Mouse (Mus musculus): ENCODE data around the gene Fgf11.

The Fgf11 gene

DNA sequence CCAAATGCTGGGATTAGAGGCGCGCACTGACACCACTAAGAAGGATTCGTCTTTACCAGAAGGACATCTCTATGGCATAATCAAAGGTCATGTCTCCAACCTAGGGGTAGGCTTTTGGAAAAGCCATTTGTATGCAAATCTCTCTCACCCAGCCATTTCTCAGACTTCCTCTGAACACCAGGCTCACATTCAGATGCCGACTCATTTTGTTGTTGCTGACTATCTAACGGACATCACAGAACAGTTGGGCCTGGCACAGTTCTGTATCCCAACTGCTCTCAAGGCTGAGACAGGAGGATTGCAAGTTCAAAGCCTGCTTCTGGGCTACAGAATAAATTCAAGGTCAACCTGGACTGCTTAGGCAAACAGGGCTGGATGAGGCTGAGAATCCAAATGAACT lies 14.4 kb downstream of the Fgf11 start:
- no peak for DNase-seq (ENCODE audit: low read depth in 2 of 2, low spot score in 2 of 2)

DNA sequence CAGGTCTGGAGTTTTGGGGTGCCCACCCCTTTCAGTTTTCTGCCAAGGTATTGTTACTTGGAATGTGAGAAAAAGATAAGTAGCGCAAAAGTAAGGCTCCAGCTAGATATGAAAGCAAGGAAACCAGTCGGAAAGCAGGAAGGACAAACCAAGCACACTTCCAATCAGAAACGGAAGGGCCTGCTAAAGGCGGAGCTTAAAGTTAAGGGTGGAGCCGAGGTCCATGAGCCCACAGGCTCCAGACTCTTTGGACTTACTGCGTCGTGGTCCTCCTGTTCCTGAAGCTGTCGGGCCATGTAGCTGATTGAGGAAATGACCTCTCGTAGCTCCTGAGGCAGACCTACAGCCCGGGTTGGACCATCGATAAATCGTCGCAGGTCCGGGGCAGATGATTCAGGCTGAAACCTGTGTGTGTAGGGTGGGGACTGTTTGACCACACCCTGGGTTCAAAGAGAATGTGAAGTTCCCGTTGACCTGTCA lies 16.8 kb downstream of the Fgf11 start:
- DNase-seq (ENCODE audit: low read depth in 2 of 2, low spot score in 2 of 2) = no peak

DNA sequence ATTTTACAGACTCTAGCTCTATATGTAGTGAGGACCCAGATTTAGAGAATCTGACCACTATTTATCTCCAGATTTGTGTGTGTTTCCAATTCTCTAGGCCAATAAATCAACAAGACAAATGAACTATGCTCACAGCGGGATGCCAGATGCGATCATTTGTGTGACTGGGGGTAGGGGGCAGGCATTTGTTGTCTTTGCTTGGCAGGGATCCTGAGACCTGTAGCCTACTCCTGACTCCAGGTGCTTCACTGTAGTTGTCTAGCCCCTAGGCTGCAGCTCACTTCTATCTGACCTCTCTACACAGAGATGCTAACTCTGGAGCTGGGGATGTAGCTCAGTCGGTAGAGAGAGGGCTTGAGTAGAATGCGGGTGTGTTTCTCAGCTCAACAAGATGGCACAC lies 19.8 kb downstream of the Fgf11 start:
- DNase-seq (ENCODE audit: low read depth in 2 of 2, low spot score in 2 of 2) = no peak

DNA sequence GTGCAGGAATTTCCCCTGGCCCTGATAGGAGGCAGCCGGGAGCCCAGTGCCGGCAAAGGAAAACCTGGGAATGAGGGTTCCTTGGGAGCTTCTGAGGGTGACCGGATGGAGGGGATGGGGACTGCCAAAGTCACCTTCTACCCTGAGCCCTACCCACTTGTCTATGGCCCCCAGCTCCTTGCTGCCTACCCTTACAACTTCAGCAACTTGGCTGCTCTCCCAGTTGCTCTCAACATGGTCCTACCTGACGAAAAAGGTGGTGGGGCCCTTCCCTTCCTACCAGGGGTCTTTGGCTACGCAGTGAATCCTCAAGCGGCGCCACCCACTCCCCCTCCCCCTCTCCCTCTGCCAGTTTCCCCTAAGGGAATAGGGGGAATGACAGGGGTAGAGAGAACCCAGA lies 22.7 kb downstream of the Fgf11 start:
- no peak for DNase-seq (ENCODE audit: low read depth in 2 of 2, low spot score in 2 of 2)

DNA sequence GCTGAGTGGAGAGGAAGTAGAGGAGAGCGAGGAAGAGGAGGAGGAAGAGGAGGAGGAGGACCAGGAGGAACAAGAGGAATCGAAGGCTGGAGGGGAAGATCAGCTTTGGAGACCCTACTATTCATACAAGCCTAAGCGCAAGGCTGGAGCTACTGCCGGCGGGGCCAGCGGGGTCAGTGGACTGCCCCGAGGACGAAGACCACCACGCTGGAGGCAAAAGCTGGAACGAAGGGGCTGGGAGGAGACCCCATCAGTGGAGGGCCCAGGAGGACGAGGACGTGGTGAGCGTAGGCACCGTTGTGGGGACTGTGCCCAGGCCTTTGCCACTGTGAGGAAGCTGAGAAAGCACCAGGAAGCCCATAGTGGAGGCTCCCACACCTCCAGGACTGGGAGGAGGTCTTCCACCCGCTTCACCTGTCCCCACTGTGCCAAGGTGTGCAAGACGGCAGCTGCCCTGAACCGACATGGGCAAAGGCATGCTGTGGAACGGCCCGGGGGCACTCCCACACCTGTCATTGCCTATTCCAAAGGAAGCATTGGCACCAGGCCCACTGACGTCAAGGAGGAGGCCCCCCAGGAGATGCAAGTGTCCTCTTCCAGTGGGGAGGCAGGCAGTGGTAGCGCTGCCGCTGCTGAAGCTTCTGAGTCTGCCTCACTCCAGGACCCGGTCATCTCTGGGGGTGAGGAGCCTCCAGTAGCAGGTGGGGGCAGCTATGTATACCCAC lies 23.2 kb downstream of the Fgf11 start:
- DNase-seq (ENCODE audit: low read depth in 2 of 2, low spot score in 2 of 2) = no peak

DNA sequence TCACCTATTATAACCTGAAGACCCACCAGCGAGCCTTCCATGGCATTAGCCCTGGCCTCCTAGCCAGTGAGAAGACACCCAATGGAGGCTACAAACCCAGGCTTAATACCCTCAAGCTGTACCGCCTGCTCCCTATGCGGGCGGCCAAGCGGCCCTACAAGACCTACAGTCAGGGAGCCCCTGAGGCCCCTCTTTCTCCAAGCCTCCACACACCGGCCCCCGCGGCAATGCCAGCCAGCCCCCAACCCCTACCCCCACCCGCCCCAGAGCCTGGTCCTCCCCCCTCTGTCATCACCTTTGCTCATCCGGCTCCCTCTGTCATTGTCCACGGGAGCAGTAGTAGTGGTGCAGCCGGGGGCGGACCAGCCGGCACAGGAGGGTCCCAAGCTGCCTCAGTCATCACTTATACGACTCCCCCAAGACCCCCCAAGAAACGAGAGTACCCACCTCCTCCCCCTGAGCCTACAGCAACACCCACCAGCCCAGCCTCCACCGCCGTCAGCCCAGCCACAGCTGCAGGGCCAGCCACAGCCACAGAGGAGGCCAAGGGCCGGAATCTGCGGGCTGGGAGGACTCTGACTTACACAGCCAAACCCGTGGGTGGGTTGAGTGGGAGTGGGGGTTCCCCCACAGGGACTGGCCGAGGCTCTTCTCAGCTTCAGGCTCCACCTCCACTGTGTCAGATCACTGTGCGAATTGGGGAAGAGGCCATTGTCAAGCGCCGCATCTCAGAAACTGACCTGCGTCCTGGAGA lies 24.0 kb downstream of the Fgf11 start:
- no peak for DNase-seq (ENCODE audit: low read depth in 2 of 2, low spot score in 2 of 2)

DNA sequence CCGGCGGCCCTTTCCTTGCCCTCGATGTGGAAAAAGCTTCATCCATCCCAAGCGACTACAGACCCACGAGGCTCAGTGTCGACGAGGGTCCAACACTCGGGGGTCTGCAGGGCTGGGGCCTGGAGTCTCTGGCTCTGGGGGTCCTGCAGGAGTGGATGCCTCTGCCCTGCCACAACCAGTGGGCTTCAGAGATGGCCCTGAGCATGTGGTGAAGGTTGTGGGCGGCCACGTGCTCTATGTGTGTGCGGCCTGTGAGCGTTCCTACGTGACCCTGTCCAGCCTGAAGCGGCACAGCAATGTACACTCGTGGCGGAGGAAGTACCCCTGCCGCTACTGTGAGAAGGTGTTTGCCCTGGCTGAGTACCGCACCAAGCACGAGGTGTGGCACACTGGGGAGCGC lies 25.2 kb downstream of the Fgf11 start:
- DNase-seq (ENCODE audit: low read depth in 2 of 2, low spot score in 2 of 2) = no peak

DNA sequence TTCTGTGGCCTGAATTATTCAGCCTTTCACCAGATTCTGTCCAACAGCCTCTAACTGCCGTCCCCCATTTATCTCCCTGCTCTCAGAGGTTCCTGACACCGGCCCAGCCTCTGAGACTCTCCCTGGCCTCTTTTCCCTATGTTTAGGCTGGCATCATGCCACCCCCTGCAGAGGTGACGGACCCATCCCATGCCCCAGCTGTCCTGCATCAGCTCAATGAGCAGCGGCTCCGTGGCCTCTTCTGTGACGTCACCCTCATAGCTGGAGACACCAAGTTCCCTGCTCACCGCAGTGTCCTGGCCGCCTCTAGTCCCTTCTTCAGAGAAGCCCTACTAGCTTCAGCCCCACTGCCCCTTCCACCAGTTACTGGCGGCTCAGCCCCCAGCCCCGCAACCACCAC lies 25.9 kb downstream of the Fgf11 start:
- no peak for DNase-seq (ENCODE audit: low read depth in 2 of 2, low spot score in 2 of 2)

DNA sequence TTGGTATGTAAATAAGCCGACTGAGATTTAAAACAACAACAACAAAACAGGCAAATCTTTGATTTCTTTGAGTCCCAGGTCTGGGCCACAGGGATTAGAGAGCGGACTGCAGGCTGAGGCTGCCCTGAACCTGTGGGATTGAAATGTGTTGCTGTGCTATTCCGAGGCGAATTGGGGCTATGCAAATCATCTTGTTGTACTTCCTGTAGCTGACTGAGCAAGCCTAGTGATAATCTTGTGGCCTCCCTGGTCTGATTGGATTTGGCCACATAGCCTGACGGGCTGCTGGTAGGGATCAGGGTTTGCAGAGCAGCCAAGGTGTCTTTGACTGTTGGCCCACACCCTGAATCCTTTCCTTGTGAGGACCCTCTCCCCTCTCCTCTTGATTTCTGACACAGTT lies 26.7 kb downstream of the Fgf11 start:
- no peak for DNase-seq (ENCODE audit: low read depth in 2 of 2, low spot score in 2 of 2)

DNA sequence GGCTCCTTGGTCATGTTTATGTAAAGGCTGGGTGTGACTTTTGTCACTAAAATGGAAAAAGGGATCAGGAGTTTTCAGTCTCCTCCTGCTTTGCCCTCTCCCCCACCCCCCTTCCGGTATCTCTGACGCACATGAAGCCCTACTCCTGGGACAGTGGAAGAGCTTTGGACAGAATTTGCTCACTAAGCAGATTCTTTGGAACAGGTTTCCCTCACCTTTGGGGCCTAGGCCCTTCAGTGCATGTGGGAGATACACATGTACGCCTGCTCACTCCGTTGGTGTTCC lies 34.1 kb downstream of the Fgf11 start:
- DNase-seq (ENCODE audit: low read depth in 2 of 2, low spot score in 2 of 2) = no peak

DNA sequence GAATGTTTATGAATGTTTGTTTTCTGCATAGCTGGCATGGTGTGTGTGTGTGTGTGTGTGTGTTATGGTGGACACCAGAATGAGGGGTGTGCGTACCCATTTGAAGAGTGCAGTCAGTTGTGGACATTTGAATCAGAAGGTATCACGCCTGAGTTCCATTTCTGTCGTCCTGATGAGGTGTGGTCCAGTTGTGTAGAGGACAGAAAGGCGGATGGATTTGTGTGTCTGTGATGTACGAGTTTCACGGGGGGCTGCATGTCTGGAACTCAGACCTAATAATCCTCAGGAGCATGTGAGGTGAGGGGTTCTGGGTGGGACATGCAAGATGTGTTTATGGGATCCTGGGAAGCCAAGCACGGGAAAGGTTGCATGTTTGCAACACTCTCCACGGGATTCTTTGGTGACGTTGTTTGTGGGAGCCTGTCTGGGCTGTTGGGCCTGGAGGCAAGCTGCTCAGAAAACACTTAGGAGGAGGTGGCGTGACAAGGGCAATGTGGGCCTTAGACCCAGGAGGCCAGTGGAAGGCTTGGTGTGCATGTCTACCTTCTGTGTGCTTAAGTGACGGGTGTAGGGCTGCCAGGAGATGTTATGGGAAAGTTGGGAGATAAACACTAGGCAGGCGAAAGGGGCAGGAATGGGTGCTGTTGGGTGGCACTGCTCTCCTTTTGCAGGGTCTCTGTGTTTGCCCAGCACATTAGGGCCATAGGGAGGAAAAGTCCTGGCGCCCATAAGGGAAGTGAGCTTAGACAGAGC lies 34.6 kb downstream of the Fgf11 start:
- DNase-seq (ENCODE audit: low read depth in 2 of 2, low spot score in 2 of 2) = no peak

DNA sequence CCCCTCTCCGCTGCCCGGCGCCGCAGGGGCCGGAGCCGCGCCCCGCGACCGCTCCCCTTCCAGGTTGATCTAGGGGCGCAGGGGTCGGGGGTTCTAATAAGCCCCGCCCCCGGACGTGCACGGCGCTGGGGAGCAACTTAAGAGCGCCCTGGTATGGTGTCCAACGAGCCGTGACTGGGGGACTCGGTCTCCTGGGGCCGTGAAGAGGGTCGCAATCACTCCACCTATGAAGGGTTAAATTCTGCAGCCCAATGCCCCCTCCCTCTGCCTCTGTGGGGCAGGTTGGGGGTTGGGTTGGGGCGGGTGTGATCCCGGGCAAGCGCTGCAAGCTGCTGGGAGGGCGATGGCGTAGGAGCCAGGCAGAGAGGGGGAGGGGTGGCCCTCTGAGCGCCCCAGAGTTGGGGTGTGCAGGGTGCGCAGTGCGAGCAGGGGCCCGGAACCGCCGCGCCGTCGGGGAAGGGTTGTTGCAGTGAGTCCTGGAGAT lies 35.5 kb downstream of the Fgf11 start:
- peak; percentile 67 to 82 for DNase-seq (ENCODE audit: low read depth in 2 of 2, low spot score in 2 of 2)

DNA sequence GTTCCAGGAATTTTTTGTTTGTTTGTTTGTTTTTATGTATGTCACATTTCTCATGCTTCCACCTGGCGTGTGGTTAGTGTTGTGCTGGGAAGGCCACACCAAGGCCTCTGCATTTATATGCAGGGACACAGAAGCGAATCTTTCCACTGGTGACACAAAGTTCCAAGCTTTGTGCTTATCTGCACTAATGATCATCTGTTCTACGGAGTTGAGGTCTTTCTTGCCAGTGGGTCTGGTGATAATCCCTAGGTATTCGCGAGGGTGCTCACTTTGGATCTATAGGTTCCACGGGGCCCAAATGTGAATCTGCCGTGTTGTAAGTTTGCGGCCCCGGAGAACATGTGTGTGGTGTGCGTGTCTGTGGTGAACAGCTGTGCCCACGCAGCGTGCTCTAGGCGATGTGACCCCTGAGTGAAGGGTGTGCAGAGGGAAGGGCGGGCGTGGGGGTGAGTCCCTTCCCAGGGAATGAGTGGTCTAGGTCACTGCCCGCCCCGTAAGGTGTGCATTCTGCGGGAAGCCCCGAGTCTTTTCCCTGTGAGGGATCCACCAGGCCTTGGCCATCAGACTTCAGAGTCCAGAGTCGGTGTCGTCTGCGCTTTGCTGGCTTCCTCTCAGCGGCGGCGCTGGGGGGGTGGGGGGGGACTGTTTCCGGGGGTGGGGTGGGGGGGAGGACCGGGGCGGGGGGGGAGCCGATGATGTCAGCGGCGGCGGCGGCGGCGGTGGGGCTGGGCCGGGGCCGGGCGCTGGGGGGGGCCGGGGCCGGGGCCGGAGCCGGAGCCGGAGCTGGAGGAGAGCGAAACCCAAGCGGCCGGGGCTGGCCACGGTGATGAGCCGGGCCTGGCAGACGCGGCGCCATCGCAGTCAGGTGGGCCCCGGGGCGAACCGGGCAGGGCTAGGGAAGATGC lies 36.2 kb downstream of the Fgf11 start, which contains the start of gene Zbtb4:
TSS of gene Zbtb4 (plus strand) at position 692 of the 905 bp plus-strand sequence.
- DNase-seq (ENCODE audit: low read depth in 2 of 2, low spot score in 2 of 2) = peak; percentile 23 to 30

DNA sequence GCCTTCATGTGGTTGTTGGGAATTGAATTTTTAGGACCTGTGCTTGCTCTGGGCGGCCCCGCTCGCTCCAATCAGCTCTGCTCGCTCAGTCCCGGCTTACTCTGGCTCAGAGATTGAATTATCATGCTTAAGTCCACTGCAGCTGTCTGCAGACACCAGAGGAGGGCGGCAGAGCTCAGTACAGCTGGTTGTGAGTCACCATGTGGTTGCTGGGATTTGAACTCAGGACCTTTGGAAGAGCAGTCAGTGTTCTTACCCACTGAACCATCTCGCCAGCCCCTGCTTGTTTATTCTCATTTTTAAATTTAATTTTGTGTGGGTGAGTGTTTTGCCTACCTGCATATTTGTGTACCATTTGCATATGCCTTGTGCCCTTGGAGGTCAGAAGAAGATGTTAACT lies 38.1 kb downstream of the Fgf11 start:
- no peak for DNase-seq (ENCODE audit: low read depth in 2 of 2, low spot score in 2 of 2)

DNA sequence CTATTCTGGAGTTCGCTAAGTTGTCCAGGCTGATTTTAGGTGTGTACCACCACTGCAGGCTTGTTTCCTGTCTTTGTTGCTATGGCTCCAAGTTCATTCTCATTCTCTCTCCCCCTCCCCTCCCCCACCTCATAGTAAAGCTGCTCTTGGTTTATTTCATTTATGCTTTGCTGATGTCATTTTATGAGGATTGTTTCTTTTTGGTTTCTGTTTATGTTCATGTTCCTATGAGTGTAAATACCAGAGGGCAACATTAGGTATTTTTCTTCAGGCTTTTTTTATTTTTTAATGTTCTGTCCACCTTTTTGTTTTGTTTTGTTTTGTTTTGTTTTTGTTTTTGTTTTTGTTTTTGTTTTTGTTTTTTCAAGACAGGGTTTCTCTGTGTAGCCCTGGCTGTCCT lies 39.8 kb downstream of the Fgf11 start, which contains the start of gene Slc35g3:
TSS of gene Slc35g3 (minus strand) at position 101 of the 400 bp plus-strand sequence.
- no peak for DNase-seq (ENCODE audit: low read depth in 2 of 2, low spot score in 2 of 2)

DNA sequence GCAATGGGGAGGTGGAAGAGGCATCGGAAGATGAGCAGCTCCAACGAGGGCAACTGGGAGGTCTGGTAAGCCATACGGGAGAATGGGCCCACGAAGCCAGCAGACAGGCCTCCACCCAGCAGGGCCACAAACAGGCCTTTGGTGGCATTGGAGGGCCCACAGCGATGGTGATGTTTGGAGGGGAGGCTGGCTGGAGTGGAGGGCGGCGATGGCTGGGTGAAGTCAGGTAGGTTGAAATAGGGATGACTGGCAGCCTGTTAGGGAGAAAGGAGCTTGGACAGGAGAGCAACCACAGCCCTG lies 40.8 kb downstream of the Fgf11 start:
- DNase-seq (ENCODE audit: low read depth in 2 of 2, low spot score in 2 of 2) = no peak

DNA sequence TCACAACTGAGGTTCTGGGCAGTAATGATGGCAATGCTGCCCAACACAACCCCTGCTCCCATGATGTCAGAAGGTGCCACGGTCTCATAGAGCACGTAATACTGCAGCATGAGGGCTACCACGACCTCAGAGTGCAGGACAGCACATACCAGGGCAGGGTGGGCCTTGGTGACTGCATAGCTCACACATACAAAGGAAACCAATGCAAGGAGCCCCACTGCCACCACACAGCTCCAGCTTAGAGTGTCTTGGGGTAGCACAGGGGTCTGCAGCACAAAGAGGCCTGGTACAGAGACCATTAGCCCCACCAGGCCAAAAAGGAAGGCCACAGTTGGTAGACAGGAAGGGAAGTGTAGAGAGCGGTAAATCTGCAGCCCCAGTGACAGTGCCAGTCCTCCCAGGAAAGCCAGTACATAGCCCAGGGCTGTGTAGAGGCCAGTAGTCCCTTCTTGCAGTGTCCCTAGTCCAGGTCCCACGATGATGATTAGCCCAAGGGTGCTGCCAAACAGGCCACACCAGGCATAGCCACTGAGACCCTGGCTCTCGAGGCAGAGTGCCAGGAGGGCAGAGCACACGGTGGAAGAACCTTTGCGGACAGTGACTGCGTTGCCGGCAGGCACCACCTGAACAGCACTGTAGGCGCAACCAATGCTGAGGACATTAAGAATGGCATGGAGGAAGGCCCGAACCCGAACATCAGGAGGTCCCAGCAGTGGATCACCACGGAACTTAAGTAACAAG lies 41.3 kb downstream of the Fgf11 start:
- DNase-seq (ENCODE audit: low read depth in 2 of 2, low spot score in 2 of 2) = no peak

DNA sequence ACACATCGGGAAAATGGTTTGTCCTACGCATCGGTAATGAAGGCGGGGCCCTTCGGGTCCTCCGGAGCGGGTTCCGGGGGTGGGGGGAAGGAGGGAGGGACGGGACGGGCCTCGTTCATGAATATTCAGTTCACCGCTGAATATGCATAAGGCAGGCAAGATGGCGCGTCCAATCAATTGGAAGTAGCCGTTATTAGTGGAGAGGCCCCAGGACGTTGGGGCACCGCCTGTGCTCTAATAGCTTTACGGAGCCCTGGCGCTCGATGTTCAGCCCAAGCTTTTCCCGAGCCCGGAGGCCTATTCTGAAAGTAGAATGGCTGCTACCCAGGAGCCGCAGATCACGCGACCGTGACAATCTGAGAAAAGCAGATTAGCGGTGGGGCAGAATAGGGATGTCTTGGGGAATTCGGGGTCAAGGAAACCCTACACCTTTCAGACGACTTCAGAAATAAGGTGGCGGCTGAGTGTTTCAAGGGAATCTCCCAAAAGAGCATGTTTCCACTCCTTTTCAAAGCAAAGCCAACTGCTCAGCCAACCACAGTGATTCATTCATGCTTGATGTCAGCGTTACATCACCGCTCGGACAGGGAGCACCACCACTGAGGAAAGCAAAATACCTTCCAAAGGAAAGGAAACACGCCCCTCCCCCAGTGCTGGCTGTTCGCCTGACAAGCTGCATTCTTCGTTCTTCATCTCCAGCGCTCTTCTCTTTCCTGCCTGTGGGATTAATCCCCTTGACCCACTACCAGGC lies 42.5 kb downstream of the Fgf11 start:
- peak in 1 of 2 experiments; percentile 62 for DNase-seq (ENCODE audit: low read depth in 2 of 2, low spot score in 2 of 2)

DNA sequence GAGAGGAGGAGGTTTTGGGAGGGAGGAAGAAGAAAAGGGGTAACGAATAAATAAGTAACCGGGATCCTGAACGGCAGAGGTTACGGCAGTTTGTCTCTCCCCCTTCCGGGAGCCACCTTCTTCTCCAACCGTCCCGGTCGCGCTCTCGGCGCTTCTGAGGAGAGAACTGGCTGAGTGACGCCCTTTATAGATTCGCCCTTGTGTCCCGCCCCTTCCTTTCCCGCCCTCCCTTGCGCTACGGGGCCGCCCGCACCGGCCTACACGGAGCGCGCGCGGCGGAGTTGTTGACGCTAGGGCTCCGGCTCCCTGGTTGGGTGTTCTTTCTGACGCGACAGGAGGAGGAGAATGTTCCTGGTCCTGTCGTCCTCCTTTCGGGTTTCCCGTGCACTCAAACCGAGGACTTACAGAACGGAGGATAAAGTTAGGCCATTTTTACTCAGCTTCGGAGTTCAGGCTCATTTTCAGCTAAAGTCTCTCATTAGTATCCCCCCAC lies 43.1 kb downstream of the Fgf11 start, which contains the start of gene Polr2a:
TSS of gene Polr2a (minus strand) at position 160 of the 493 bp plus-strand sequence.
- DNase-seq (ENCODE audit: low read depth in 2 of 2, low spot score in 2 of 2) = peak; percentile 99 to 100

All from CD8-positive naive resting alpha-beta T cell, adult 2 months (primary cell).